Mouse (Mus musculus): Measurements from ENCODE around the gene Foxo4.

Foxo4 gene

DNA sequence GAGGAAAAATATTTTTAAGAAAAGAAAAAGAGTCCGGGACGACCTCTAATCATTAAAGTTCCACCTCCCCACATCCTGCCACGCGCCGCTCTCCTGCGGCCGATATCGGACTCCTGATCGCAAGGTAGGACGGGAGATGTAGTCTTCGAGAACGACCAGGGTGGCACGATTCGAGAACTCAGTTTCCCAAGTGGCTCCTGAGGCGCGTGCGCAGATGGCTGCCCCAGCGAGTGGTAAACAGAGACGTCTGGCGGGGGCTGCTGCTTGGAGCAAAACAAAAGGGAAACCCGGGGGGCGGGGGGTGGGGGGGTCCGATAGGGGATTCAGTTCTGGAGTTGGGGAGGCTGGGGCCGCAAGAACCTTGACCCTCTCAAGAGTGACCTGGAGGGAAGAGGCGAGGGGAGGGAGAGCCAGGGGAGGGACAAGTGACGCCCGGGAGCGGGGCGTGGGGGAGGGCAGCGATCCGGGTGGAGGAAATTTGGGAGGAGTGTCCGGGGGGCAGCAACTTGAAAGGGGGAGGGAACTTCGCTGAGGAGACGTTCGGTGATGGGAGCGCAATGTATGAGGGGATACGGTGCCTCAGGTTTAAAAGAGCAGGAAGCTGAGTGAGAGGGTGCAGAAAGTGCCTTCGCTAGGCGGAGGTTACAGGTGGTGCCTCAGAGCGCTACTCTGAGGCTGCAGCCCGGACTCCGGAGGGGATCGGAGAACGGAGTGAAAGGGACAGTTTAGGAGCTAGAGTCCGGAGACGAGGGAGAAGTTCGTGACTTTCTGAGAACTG lies at the start of gene Foxo4:
TSS of gene Foxo4 (plus strand) at position 577 of the 778 bp plus-strand sequence.
- peak; percentile 87 for DNase-seq (ENCODE audit: low read depth, low spot score)

DNA sequence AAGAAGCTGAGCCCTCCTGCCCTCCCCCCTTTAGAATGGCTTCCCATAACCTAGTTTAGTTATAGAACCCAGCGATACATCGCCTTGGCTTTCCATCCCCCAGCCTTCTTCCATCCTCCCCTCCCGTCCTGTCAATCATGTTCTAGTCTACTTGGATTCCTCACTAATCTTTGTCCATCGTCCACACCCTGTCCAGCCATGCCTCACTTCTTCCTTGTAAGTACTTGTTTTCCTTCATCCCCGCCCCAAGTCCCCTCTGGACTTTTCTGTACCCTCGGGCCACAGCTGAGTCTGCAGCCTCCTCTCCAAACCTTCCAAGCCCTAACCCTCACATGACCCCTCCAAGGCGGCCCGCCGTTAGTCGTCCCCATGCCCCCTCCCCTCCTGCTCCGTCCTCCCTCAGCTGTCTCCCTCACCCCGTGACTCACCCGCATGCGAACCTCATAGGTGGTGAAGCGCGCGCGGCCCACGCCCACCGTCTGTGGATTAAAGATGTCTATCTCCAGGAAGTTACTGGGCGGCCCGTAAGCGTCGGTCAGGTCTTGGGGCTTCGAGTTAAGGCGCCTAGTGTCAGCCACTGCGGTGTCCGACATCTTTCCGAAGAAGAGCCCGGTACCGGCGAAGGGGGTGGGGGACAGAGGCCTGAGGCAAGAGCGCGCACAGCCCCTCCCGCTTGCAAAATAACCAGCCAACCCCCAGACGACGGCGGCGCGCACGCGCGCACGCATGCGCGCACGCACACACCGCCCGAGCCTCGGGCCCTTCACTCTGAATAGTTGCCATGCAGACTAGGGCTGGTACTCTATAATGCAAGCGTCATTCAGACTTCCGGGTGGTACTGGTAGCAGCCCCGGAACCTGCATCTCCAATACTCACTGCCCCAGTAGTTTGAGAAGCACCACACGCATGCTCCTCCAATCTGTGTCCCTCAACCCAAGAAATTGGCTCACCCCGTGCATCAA lies 32.2 kb upstream of the Foxo4 start, which contains the start of gene Snx12:
TSS of gene Snx12 (minus strand) at position 730 of the 962 bp plus-strand sequence.
- DNase-seq (ENCODE audit: low read depth, low spot score) = peak; percentile 94

DNA sequence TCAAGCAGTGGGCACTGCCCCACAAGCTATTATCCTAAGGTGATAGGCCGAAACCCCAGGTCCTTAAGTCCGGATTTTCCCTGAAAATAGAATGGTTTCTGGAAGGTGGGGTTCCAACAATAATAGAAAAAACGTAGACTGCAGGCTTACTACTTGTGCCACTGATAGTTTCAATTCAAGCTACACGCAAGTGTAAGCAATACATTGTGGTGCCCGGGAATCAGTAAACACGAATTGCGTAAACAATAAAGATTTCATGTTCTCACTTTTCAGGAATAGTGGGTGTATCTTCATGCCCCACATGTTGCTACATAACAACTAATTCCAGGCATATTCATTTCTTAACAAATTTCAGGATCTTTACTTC lies 31.5 kb upstream of the Foxo4 start:
- no peak for DNase-seq (ENCODE audit: low read depth, low spot score)

GRCm38 (mm10) chrX:101245011-101245410 lies 9.3 kb upstream of the Foxo4 start:
- no peak for DNase-seq (ENCODE audit: low read depth, low spot score)

DNA sequence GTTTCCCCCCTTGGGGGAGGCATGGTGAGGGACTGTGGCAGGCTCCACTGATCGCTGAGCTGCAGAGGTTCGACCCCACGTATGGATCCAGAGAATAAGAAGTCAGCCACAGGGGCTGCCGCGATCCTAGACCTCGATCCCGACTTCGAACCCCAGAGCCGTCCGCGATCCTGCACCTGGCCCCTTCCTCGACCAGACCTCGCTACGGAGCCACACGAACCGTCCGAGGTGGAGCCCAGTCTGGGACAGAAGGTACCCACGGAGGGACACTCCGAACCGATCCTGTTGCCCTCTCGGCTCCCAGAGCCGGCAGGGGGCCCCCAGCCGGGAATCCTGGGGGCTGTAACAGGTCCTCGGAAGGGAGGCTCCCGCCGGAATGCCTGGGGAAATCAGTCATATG lies 412 bp downstream of the Foxo4 start:
- DNase-seq (ENCODE audit: low read depth, low spot score) = no peak

DNA sequence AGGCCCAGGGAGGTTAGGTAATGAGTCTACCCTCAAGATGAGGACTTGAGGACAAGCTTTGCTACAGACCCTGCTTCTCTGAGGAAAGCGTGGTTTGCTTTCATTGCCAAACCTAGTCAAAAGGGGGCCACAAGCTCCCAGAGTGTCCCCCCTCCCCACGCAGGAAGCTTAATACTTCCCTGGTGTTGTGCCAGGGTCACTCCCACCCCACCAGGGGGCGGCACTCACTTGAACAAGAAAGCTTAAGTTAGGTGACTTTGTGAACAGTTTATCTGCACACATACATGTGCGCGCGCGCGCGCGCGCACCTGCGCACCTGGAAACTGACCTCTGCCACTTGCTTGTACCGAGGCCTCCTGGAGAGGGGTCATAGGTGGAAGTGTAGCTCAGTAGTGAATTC lies 2.3 kb downstream of the Foxo4 start:
- DNase-seq (ENCODE audit: low read depth, low spot score) = no peak

DNA sequence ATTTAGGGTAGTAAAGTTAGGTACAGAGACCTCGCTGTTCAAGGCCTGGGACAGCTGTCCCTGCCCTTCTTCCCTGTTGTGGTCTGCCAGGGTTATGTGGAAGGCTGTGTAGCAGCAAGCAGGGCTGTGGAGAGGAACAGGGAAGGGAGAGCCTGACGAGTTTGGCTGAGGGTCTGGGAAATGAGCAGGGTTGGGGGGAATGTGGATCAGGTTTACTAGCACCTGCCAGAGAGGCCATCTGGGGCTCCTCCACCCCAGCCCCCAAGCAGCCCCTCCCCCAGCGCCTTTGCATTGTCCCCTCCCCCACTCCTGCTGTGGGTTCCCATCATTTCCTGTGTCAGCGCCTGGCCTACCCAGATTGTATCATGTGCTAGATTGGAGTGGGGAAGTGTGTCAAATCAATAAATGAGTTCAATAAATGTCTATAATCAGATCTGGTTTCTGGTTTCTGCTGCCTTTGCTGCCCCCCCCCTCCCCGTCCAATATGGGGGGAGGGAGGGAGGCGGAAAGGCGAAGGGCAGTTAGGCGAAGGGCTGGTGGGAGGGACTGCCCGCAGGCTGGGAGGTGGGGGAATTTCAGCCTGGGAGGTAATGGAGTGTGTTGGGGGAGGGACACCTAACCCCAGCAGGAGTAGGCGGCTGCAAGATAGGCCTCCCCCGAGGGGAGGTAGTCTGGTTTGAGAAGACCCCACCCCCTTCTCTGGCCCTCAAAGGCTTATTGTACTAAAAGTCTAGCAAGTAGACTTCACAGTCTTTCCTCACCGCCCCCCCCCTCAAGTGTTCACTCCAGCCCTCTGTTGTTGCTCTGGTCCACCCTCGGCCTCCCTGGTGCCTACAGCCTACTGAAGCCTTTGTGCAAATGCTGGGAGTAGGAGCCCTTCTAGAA lies 6.4 kb downstream of the Foxo4 start:
- DNase-seq (ENCODE audit: low read depth, low spot score) = peak; percentile 78

- no peak for DNase-seq (ENCODE audit: low read depth, low spot score)
Observed at GRCm38 (mm10) chrX:101263892-101264291, 9.6 kb downstream of the Foxo4 start, which contains the start of gene Gm614. Gm614 (minus strand) TSS chrX:101263992.

- no peak for DNase-seq (ENCODE audit: low read depth, low spot score)
Observed at GRCm38 (mm10) chrX:101266631-101267030, 12.3 kb downstream of the Foxo4 start.

GRCm38 (mm10) chrX:101268025-101268754 lies 13.9 kb downstream of the Foxo4 start, which contains the start of gene Il2rg:
Il2rg (minus strand) TSS chrX:101268255.
- DNase-seq (ENCODE audit: low read depth, low spot score) = no peak

DNA sequence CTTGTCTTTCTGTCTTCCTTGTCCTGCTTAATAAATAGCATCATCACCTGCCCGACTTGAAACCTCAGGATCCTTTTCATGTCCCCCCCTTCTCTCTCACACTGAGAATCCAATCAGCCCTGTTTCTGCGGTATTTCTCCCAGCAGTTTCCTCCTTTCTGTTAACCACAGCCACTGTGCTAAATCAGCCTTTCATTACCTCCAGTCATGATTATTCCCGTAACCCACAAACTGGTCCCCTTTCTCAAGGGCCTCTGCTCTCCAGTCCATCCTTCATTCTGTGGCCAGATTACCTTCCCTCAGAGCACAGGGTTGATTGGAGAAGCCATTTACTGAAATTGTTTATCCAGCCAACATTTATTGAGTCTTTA lies 14.4 kb downstream of the Foxo4 start, which contains the start of gene Gm20489:
TSS of gene Gm20489 (minus strand) at position 269 of the 370 bp plus-strand sequence.
- no peak for DNase-seq (ENCODE audit: low read depth, low spot score)

DNA sequence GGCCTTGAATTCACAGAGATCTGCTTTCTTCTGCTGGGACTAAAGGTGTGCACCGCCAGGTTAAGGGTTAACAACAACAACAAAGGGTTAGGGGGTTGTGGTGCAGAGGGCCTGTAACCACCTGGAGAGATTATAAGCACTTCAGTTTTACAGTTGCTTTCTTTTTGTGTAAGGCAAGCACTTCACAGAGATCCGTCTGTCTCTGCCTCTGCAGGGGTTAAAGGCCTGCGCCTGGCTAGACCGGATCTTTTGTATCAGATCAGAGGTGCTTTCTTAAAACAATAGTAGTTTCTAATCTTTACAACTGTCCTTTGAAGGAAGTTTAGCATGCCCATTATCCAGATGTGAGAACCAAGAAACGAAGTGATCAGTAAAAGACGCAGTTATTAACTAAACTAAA lies 19.1 kb downstream of the Foxo4 start:
- DNase-seq (ENCODE audit: low read depth, low spot score) = no peak

GRCm38 (mm10) chrX:101273875-101274738 lies 19.8 kb downstream of the Foxo4 start, which contains the start of gene Med12:
Med12 (plus strand) TSS chrX:101274030.
- DNase-seq (ENCODE audit: low read depth, low spot score) = peak; percentile 91

- no peak for DNase-seq (ENCODE audit: low read depth, low spot score)
Observed at GRCm38 (mm10) chrX:101282813-101283212, 28.5 kb downstream of the Foxo4 start.

- DNase-seq (ENCODE audit: low read depth, low spot score) = peak; percentile 53
Observed at GRCm38 (mm10) chrX:101285534-101285933, 31.2 kb downstream of the Foxo4 start.

DNA sequence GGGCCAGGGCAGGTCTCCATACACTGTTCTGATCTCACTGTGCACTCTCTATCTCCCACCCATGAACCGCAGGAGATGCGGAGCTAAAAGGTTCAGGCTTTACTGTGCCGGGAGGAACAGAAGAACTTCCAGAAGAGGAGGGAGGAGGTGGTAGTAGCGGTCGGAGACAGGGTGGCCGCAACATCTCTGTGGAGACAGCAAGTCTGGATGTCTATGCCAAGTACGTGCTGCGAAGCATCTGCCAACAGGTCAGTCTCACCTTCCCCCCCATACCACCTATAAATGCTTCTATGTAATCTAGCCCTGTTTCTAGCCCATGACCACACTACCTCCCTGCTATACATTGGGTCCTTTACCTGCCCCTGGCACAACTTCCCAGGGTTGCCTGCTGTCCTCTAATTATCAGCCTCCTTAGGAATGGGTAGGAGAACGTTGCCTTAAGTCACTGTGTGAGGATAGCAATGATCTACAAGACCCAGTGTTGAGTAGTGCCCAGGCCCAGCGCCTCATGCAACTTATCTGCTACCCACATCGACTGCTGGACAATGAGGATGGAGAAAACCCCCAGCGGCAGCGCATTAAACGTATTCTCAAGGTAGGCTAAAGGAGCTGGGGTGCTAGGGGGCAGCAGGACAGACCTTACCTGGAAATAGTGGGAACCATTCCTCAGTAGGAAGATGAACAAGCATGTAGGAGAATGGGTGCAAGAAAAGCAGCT lies 31.8 kb downstream of the Foxo4 start:
- DNase-seq (ENCODE audit: low read depth, low spot score) = no peak

DNA sequence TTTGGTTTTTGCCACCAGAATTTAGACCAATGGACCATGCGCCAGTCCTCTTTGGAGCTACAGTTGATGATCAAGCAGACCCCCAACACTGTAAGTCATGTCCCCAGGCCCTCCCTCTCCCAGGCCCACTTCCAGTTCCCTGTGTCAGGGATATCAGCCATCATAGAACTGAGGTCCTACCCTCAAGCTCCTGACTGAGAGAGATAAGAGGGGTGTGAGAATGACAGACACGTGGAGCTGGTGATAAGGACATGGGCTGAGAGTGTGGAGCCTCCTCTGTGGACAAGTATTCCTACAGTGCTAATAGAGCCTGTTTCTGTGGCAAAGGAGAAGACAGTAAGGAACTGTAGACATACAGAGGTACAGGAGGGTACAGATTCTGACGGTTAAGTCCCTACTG lies 33.2 kb downstream of the Foxo4 start:
- DNase-seq (ENCODE audit: low read depth, low spot score) = no peak

GRCm38 (mm10) chrX:101288432-101288831 lies 34.1 kb downstream of the Foxo4 start:
- no peak for DNase-seq (ENCODE audit: low read depth, low spot score)

DNA sequence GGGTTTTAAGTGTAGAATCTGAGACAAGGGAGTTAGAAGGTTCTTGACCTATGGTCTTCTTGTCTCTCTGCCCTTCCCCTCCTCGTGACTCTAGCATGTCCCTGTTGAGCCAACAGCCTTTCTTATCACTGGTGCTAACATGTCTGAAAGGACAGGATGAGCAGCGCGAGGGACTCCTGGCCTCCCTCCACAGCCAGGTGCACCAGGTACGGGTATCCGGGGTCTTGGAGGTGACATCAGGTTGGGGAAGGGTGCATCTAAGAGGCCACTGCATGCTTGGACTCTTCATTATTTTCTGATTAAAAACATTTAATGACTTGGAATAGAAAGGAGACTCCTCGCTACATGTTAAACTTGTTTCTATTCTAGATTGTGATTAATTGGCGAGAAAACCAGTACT lies 34.7 kb downstream of the Foxo4 start:
- DNase-seq (ENCODE audit: low read depth, low spot score) = no peak

Measured in mesoderm, embryonic 11.5 days (tissue).